Mouse (Mus musculus): ENCODE measurements at regions not wholly inside any gene's neighbourhood (a gene's known extent, or its start where the extent isn't known, plus 50 kb on each side); places are given as distances from the start of the nearest gene placed in this dataset.

DNA sequence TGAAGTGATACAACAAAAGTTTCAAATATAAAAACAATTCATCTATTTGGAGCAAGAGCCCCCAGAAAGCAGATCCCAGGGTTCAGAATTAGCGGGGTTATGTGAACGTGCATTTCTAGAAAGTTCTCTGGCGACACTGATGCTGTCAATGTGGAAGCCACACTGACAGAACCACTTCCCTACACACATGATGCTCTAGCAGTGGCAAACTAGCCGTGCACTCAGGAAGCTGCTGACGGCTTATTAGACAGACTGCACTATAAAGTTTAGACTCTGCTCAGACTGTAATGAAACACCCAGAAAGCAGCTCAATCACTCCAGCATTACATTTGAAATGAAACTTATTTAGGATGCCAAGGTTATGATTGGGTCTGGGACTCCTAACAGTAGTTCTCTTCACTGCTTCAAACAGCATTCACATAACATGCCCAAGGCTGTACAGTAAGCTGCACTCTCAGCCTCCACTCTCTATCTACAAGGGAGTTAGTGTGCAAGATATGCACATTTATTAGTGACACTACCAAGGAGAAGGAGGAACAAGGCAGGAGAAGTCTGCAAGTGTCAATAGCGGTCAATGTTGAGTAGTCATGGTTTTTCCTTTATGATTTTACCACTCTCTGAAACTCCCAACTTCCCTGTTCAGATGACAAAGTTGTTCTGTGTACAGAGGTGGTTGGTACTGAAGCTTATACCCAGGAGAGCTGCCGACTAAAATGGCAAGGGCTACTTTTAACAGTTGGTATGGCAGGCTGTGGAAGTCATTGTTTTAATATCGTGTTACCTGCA lies 71.9 kb upstream of the Myo10 start:
- WGBS: 91% methylated on average over 8 of the region's 8 CpGs
- Histone ChIP-seq H3K27me3 (ENCODE audit: control insufficient read depth, insufficient read depth, low read length) (no peaks in the 10 kb centered on the region), H3K4me1 (replicated peaks; ENCODE audit: control insufficient read depth, insufficient read depth, low read length) (no peaks in the 10 kb centered on the region), H3K4me2 (replicated peaks; ENCODE audit: low read depth, low read length) (no peak overlapping the region), H3K9ac (ENCODE audit: low read depth, low read length) (no peak overlapping the region), H3K36me3 (ENCODE audit: control insufficient read depth, insufficient read depth, low read length) (no peaks in the 10 kb centered on the region), H3K9me3 (ENCODE audit: control insufficient read depth, low read length) (no peaks in the 10 kb centered on the region), H3K27ac (ENCODE audit: low read depth, low read length) (no peak overlapping the region), H3K4me3 (ENCODE audit: low read depth, low read length) (no peak overlapping the region)
- no peak for DNase-seq (ENCODE audit: low spot score)
- no peak for ATAC-seq (ENCODE audit: low FRiP score)

GRCm38 (mm10) chr15:25554945-25555344 lies 67.4 kb upstream of the Myo10 start:
- no peak overlapping the region for H3K27ac ChIP-seq (ENCODE audit: low read depth, low read length)
- 88% methylated on average over 10 of the region's 10 CpGs for WGBS
- ATAC-seq (ENCODE audit: low FRiP score) (no peak), DNase-seq (ENCODE audit: low spot score) (no peak)
- no peak overlapping the region for H3K4me3 ChIP-seq (ENCODE audit: low read depth, low read length)
- H3K9ac ChIP-seq (ENCODE audit: low read depth, low read length): no peak overlapping the region
- H3K36me3 ChIP-seq (ENCODE audit: control insufficient read depth, insufficient read depth, low read length): no peaks in the 10 kb centered on the region
- H3K27me3 ChIP-seq (ENCODE audit: control insufficient read depth, insufficient read depth, low read length): no peaks in the 10 kb centered on the region
- H3K9me3 ChIP-seq (ENCODE audit: control insufficient read depth, low read length): no peaks in the 10 kb centered on the region
- no peak overlapping the region for H3K4me2 ChIP-seq (replicated peaks; ENCODE audit: low read depth, low read length)
- no peaks in the 10 kb centered on the region for H3K4me1 ChIP-seq (replicated peaks; ENCODE audit: control insufficient read depth, insufficient read depth, low read length)

GRCm38 (mm10) chr15:25555852-25556251 lies 66.5 kb upstream of the Myo10 start:
- no peaks in the 10 kb centered on the region for H3K27me3 ChIP-seq (ENCODE audit: control insufficient read depth, insufficient read depth, low read length)
- no peak overlapping the region for H3K4me3 ChIP-seq (ENCODE audit: low read depth, low read length)

GRCm38 (mm10) chr15:25557566-25557965 lies 64.8 kb upstream of the Myo10 start:
- ATAC-seq (ENCODE audit: low FRiP score): no peak
- Histone ChIP-seq H3K27me3 (ENCODE audit: control insufficient read depth, insufficient read depth, low read length) (no peaks in the 10 kb centered on the region), H3K4me2 (replicated peaks; ENCODE audit: low read depth, low read length) (no peak overlapping the region), H3K36me3 (ENCODE audit: control insufficient read depth, insufficient read depth, low read length) (no peaks in the 10 kb centered on the region), H3K9me3 (ENCODE audit: control insufficient read depth, low read length) (no peaks in the 10 kb centered on the region), H3K27ac (ENCODE audit: low read depth, low read length) (no peak overlapping the region), H3K9ac (ENCODE audit: low read depth, low read length) (no peak overlapping the region), H3K4me1 (replicated peaks; ENCODE audit: control insufficient read depth, insufficient read depth, low read length) (no peaks in the 10 kb centered on the region), H3K4me3 (ENCODE audit: low read depth, low read length) (no peak overlapping the region)
- no peak for DNase-seq (ENCODE audit: low spot score)
- 93% methylated on average over 8 of the region's 8 CpGs for WGBS

More at GRCm38 (mm10) chr15:25555852-25556251, 66.5 kb upstream of the Myo10 start:
- no peak overlapping the region for H3K4me2 ChIP-seq (replicated peaks; ENCODE audit: low read depth, low read length)
- no peak overlapping the region for H3K27ac ChIP-seq (ENCODE audit: low read depth, low read length)
- no peaks in the 10 kb centered on the region for H3K9me3 ChIP-seq (ENCODE audit: control insufficient read depth, low read length)
- ATAC-seq (ENCODE audit: low FRiP score) (no peak), DNase-seq (ENCODE audit: low spot score) (no peak)
- 21% methylated on average over 2 of the region's 2 CpGs for WGBS
- no peaks in the 10 kb centered on the region for H3K36me3 ChIP-seq (ENCODE audit: control insufficient read depth, insufficient read depth, low read length)
- no peak overlapping the region for H3K9ac ChIP-seq (ENCODE audit: low read depth, low read length)
- no peaks in the 10 kb centered on the region for H3K4me1 ChIP-seq (replicated peaks; ENCODE audit: control insufficient read depth, insufficient read depth, low read length)

GRCm38 (mm10) chr15:25558240-25558639 lies 64.1 kb upstream of the Myo10 start:
- DNase-seq (ENCODE audit: low spot score): no peak
- H3K27me3 ChIP-seq (ENCODE audit: control insufficient read depth, insufficient read depth, low read length): no peaks in the 10 kb centered on the region
- no peak overlapping the region for H3K4me2 ChIP-seq (replicated peaks; ENCODE audit: low read depth, low read length)
- H3K4me3 ChIP-seq (ENCODE audit: low read depth, low read length): no peak overlapping the region
- H3K27ac ChIP-seq (ENCODE audit: low read depth, low read length): no peak overlapping the region
- H3K9me3 ChIP-seq (ENCODE audit: control insufficient read depth, low read length): no peaks in the 10 kb centered on the region
- no peaks in the 10 kb centered on the region for H3K36me3 ChIP-seq (ENCODE audit: control insufficient read depth, insufficient read depth, low read length)
- H3K4me1 ChIP-seq (replicated peaks; ENCODE audit: control insufficient read depth, insufficient read depth, low read length): no peaks in the 10 kb centered on the region
- ATAC-seq (ENCODE audit: low FRiP score): no peak
- WGBS: 76% methylated on average over 7 of the region's 7 CpGs
- no peak overlapping the region for H3K9ac ChIP-seq (ENCODE audit: low read depth, low read length)

- Histone ChIP-seq H3K9ac (ENCODE audit: low read depth, low read length) (no peak overlapping the region), H3K9me3 (ENCODE audit: control insufficient read depth, low read length) (no peaks in the 10 kb centered on the region), H3K27ac (ENCODE audit: low read depth, low read length) (no peak overlapping the region), H3K4me2 (replicated peaks; ENCODE audit: low read depth, low read length) (no peak overlapping the region), H3K4me3 (ENCODE audit: low read depth, low read length) (no peak overlapping the region), H3K27me3 (ENCODE audit: control insufficient read depth, insufficient read depth, low read length) (no peaks in the 10 kb centered on the region), H3K4me1 (replicated peaks; ENCODE audit: control insufficient read depth, insufficient read depth, low read length) (no peaks in the 10 kb centered on the region), H3K36me3 (ENCODE audit: control insufficient read depth, insufficient read depth, low read length) (no peaks in the 10 kb centered on the region)
- ATAC-seq (ENCODE audit: low FRiP score): no peak
- WGBS: 79% methylated on average over 7 of the region's 7 CpGs
- no peak for DNase-seq (ENCODE audit: low spot score)
These were observed 58.7 kb upstream of the Myo10 start for GRCm38 (mm10) chr15:25563641-25564040.

DNA sequence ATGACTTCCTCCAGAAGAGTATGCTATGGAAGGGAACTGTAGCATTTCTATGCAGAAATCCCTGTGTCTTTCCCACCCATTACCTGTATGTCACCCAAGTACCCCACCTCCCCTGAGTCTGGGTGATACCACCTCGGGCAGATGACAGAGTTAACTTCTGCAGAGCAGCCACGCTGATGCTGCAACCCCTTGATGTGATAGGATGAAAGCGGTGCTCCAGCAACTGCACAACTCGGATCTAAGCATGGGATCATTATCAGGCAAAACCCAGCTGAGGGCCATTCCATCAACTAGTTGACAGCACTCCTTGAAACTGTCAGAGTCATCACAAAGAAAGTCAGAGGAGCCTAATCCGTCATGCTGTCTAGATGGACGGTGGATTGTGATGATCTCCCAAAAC lies 49.8 kb upstream of the Myo10 start:
- Histone ChIP-seq H3K9me3 (ENCODE audit: control insufficient read depth, low read length) (no peaks in the 10 kb centered on the region), H3K27ac (ENCODE audit: low read depth, low read length) (no peak overlapping the region), H3K9ac (ENCODE audit: low read depth, low read length) (no peak overlapping the region), H3K4me2 (replicated peaks; ENCODE audit: low read depth, low read length) (no peak overlapping the region), H3K27me3 (ENCODE audit: control insufficient read depth, insufficient read depth, low read length) (no peaks in the 10 kb centered on the region), H3K4me1 (replicated peaks; ENCODE audit: control insufficient read depth, insufficient read depth, low read length) (no peaks in the 10 kb centered on the region), H3K36me3 (ENCODE audit: control insufficient read depth, insufficient read depth, low read length) (no peaks in the 10 kb centered on the region), H3K4me3 (ENCODE audit: low read depth, low read length) (no peak overlapping the region)
- no peak for DNase-seq (ENCODE audit: low spot score)
- WGBS: 35% methylated on average over 6 of the region's 6 CpGs
- no peak for ATAC-seq (ENCODE audit: low FRiP score)

Data from hindbrain, embryonic 11.5 days (tissue).